Mouse (Mus musculus): ENCODE results near the gene Limd1. TPM values are rescaled to one million over a fixed set of nuclear protein-coding genes. Genes with fewer than 3 reads are reported as not detected.
"Not testable (repeated sequence)": the region's sequence is repeated elsewhere in the genome, so short reads cannot be mapped to it uniquely, and the experiment has no call there.

Limd1 gene
- 10 to 100 TPM in 1 of 2 experiments, 1 to 10 TPM in 1; 8.2 to 11.3 TPM for total RNA-seq (2021)
- long read RNA-seq, experiment 1, full-length matches to known transcripts = 5 of 11 reads
- long read RNA-seq, experiment 1, partial matches to known transcripts = 0 of 11 reads
- long read RNA-seq, experiment 1, other reads (novel, unspliced or antisense) = 6 of 11 reads
- long read RNA-seq, experiment 2, full-length matches to known transcripts = 11 of 31 reads
- long read RNA-seq, experiment 2, partial matches to known transcripts = 6 of 31 reads
- long read RNA-seq, experiment 2, other reads (novel, unspliced or antisense) = 14 of 31 reads

DNA sequence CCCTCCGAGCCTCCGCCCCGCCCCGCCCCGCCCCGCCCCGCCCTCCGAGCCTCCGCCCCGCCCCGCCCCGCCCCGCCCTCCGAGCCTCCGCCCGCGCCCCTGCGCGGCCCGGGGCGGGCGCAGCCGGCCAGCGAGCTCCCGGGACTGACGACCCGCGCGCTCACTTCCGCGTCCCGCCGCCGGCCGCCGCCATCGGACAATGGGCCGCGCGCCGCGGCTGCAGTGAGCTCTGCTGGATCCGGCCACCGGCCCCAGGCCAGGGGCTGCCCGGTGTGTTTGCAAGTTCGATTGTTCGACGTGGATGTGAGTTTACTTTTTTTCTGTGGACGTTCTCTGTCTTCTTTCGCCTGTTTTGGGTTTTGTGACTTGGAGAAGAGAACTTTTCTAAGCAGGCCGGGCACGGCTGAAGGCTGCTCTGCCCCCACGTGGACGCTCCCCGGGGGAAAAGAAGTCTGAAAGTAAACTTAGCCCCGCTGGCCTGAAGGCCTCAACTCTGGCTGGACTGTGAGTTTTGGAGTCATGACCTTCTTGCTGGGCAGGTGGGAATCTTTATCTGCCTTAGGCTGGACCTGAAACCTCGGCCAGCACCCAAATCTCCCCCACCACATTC lies at the start of gene Limd1:
TSS of gene Limd1 (plus strand) at position 121 of the 610 bp plus-strand sequence.
- DNase-seq (ENCODE audit: low spot score in 2 of 2) = peak; percentile 37 to 42

DNA sequence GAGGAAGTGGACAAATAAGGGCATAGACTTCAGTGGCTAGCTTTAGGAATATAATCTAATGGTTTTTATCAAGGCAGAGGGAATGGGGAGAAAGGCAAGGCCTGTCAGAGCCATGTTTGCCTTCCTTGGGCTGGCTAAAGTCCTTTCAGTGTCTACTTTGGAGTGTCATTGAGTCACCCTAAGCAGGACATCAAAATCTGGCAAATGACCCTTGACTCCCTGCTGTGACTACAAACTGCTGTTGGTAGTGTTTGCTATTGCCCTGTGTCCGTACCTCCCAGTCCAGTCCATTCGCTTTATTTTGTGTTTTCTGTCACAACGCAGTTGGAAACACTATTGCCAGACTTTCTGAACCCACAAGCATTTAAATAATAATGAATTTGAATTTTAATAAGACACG lies 48.6 kb upstream of the Limd1 start:
- DNase-seq (ENCODE audit: low spot score in 2 of 2) = no peak

DNA sequence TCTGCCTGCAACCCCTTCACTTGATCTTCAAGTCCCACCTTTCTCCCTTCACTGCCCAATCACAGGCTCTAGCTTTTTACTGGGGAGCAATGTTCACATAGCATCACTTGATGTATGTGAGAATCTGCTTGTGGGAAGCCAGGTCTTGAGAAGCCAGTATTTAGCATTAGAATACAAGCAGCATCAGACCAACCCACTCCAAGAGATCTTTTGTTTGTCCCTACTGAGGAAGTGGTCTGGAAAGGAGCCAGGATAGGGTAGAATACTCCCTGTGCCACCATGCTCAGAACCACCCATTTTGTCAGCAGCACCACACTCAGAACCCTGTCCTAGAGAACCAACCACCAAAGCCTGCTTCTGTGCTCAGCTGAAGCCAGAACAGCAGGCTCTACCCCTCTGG lies 47.5 kb upstream of the Limd1 start:
- no peak for DNase-seq (ENCODE audit: low spot score in 2 of 2)

DNA sequence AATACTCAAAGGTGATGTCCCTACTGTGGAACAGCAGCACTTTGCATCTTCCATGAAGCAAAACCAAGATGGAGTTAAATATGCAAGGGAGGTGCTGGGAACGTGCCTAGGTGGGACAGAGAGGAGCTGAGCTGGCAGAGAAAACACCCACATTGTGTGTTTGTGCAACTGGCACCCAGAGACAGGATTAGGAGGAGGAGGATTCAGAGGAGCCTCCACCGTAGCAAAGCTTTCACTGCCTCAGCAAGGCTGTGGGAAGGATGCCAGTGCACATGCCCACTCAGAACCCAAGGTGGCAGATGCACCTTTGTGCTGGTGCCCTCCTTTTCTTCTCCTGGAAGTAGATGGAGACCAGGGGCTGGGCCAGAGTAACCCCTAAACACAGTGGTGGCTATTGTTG lies 40.3 kb upstream of the Limd1 start:
- DNase-seq (ENCODE audit: low spot score in 2 of 2) = no peak

DNA sequence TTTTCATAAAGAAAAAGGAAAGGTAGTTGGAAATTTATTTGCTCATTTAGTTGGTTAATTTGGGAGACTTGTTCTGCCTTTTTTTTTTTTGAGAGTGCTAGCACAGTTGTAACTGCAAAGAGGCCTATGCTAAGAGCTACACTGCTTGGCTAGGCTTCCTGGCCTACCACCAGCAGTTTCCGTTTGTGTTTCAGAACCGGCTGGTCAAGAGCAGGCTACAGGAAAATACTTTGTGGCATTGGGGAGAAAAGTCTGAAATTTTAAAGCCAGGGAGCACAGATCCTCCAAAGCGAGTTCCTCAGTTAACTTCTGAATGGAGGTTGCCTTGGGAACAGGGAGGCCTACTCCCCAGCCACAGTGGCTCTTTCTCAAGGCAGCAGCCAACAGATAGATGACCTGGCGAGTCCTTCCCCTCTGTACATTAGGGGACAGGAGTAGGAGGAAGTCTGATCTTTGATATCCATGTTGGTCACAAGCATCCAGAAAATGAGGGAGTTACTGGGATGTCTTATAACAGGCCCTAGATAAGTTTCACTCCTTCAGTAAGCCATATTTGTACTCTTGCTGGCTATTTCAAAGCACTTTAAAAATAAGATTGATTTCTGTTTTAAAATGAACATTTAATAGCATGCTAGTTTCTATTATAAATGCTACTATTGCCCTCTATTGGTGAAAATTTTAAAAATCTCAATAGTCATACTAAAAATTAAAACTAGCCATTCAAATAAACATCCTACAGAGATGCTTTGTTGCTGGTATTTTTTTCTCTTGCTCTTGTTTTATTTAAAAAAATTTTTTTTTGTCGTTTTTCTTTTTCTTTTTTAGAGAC lies 38.1 kb upstream of the Limd1 start:
- DNase-seq (ENCODE audit: low spot score in 2 of 2) = peak in 1 of 2 experiments; percentile 24

DNA sequence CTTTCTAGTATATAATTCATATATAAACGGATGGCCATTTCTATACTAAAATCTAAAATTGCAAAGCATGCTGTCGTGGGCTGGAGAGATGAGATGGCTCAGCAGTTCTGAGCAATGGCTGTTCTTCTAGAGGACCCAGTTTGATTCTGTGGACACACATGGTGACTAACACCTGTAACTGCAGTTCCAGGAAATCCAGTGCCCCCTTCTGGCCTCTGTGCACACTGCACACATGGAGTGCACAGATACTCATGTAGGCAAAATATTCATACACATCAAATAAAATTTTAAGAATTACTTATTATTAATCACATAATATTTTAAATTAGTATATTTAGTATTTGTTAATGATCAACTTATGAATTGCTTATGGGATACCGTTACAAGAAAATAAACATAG lies 31.4 kb upstream of the Limd1 start:
- not testable (repeated sequence) for DNase-seq (ENCODE audit: low spot score in 2 of 2)

DNA sequence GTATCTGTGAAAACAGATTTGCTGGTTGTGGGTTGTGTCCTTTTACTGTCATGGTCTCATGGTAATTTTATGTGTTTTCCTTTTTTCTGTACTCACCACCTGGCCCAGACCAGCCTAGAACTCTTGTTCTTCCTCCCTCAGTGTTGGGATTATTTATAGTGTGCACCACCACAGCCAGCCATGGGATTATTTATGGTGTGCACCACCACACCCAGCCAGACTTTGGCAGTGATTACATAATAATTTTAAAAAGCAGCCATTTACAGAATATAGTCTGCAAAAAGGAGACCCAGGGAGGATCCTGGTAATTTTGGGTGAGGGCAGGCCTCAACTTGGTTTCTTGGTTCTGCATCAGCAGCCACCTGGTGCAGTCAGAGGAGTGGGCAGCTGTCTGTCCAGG lies 29.9 kb upstream of the Limd1 start:
- no peak for DNase-seq (ENCODE audit: low spot score in 2 of 2)

DNA sequence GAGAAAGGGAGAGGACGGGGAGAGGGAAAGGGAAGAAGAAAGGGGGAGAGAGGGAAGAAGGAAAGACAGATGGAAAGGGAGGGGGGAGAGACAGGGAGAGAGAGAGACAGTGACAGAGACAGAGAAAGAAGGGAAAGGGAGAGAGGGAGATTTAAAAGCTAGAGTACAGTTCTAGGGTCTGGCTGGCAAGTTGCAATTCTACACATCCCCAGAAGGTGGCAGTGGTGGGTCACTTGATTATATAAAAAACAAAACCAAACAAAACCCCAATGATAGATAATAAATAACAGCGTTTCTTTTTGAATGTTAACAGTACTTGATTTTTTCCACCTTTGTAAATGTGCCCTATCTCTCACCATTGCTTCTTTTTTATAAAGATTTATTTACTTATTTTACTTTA lies 28.3 kb upstream of the Limd1 start:
- DNase-seq (ENCODE audit: low spot score in 2 of 2) = peak; percentile 36 to 66

DNA sequence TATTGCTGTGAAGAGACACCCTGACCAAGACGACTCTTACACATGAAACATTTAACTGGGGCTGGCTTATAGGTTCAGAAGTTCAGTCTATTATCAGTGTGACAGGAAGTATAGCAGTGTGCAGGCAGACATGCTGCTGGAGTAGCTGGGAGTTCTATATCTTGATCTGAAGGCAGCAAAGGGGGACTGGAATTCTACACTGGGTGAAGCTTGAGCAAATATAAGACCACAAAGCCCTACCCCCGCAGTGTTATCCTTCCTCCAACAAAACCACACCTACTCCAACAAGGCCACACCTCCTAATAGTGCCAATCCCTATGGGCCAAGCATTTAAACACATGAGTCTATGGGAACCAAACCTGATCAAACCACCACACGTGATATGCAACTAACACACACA lies 26.7 kb upstream of the Limd1 start:
- no peak for DNase-seq (ENCODE audit: low spot score in 2 of 2)

DNA sequence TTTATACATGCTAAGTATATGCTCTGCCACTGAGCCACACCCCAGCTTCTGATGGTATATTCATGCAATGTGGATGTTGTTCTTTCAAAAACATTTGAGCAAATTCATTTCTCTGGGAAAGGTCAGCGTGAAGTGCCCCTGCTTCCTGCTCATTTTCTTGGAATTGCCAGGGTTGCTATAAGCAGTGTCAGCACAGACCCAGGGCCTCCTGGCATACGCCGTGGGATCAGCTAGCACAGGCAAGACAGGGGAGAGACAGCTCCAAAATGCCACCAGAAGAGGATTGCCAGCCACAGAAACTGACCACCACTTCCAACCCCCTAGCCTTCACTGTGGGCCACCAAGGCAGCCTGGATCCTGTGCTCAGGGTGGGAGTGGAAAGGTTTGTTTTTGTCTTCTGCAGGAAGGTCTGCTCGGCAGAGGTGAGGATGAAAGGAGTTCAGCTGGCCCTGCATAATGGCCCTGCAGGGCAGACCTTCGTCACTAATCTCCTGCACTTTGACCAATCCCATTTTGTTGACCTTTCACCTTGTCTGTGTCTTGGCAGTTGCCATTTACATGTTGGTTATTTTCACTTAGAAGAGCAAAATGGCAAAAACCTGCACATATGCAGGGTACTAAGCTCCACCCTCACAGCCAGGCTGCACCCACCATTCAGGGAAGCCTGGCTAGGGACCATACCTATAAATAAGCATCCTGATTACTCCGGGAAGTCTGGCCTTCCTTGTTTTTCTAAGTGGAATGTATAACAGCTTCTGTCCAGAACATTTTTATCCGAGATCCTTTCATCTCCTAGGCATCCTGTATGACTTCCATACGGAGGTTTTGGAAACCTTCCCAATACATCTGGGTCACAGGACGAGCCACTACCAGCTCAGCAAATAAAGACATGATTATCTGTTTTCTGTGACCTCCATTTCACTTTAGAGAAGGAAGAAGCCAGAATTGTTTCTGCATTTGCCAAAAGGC lies 21.6 kb upstream of the Limd1 start:
- no peak for DNase-seq (ENCODE audit: low spot score in 2 of 2)

DNA sequence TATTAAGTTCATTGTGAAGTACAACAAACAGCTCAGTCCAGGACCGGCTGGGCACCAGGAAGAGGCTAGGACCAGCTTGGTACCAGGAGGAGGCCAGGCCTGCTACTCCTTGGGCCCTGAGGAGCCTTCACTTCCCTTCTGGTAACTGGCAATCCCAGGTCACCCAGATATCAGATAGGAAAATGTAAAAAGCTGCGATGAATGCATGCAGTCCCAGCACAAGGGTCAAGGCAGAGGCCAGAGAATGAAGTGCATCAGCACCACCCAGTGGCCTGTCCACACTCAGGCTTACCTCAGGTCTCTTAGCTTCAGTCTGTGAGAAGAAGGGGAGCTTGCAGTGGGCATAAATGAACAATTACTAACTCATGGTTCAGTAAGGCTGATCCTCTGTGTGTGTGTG lies 20.9 kb upstream of the Limd1 start:
- no peak for DNase-seq (ENCODE audit: low spot score in 2 of 2)

DNA sequence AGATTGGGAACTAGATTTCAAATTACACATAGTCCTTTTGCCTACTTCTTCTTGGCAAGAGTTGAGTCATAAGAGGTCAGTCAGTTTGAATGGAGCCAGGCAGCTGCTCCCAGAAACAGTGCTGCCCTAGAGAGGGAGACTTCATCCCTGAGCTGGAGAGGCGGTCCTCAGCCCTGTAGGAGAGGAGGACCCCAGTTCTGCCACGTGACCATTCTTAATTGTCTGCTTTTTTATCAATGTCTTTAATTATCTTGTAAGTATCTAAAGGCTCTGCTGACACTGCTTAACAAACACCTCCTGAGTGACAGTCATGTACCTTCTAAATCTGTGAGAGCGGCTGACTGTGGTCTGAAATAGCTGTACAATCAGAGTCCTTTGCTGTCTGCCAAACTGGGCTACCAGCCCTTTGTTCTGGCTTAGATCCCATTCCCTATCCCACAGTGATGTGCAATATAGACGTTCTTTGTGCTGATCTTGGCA lies 11.3 kb upstream of the Limd1 start:
- peak; percentile 24 to 60 for DNase-seq (ENCODE audit: low spot score in 2 of 2)

DNA sequence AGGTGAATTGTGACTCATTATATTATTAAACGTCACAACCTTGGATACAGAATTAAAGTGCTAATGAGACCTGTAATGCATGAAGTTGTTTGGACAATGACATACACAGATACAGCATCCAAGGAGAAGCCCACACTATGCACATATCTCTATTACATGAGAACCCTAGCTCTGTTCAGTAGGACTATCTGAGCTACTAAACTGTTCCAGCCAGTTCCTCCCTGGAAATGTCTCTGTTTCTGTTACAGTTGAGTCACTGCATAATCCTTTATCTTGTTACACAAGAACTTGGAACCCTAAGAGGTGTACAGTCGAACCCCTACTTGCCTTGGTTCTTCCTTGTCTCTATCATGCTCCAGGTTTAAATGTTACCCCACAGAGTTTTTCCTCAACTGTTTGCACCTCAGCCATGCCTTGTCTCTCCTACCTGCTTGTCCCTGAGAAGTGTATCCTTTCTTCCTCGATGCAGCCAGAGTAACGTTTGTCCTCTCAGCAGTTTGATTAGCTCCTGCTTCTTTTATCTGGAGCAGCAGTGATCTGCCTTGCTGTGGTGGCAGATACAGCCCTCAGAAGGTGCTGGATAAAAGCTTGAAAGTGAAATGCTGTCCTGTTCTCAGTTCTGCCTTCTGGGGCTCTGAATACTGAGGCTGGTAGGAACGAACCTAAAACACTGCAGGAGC lies 10.0 kb upstream of the Limd1 start:
- no peak for DNase-seq (ENCODE audit: low spot score in 2 of 2)

DNA sequence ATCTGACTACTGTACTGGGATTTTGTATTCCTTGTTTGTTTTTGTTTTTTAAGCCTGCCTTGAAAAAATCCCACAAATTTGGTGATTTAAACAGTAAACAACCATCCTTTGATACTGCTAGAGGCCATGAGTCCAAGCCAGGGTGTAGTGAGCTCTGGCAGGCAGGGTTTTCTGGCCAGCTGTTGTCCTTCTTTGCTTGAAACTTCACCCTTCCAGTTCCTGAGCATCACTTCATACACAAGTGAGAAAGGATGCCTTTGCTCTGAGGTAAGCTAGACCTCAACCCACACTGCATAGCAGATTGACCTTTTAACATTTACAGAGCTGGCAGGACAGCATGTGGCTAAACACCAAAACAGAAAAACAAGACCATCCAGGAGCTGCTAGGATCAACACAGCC lies 9.4 kb upstream of the Limd1 start:
- no peak for DNase-seq (ENCODE audit: low spot score in 2 of 2)

DNA sequence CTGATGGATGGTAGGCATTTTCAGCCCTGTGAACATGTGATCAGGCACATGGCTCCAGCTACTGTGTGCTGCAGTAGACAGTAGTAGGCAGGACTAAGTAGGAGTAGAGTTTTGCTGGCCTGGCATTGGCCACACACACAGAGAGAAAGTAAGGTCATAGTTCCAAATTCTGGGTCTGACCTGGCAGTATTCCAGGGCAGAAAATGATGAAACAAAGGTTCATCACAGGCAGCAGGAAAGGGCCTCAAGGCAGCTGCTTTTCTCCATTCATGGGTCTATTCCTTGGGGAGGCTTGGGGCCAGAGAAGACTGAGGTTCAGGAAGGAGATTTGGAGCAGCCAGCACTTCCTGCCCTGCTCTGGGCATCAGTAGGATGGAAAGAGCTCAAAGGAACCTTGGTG lies 5.1 kb upstream of the Limd1 start:
- DNase-seq (ENCODE audit: low spot score in 2 of 2) = no peak

DNA sequence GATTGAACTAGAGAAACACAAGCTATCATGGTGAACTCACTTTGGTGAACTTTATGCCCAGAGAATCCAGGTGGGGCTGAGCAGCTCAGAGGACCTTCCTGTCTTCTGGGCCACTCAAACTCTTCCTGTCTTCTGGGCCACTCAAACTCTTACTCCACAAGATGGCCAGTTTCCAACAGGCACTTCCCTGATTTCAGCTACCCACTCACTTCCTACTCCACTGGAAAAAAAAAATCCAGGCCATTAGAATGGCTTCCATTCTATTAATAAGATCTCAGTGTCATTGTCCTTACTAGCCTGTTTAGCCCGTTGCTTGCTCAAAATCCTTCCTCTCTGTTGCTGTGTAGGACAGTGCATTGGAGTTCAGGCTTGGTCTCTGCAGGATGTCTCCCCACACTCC lies 2.9 kb upstream of the Limd1 start:
- no peak for DNase-seq (ENCODE audit: low spot score in 2 of 2)

DNA sequence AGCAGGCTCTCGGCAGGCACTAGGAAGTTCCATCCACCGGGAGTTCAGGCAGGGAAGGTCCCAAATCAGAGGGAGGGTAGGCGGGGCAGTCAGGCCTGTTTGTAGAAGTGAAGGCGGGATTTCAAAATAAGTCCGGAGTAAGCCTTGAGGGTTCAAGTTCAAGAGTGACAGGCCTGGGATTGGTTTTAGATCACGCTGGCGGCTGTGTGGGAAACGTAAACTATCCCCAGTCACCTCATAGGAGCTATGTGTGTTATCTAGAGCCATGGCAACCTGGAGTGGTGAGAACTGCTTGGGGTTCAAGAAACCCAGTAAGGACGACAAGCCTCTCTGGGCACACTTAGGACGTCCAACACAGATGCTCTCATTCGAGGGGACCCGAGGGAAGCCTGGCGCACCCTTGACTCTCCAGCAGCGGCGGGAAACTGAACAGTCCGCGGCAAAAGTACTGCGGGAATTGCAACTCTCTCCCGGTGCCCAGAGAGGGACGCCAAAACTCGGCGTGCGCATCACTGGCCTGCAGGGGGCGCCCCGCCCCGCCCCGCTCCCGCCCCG lies 398 bp upstream of the Limd1 start:
- no peak for DNase-seq (ENCODE audit: low spot score in 2 of 2)

DNA sequence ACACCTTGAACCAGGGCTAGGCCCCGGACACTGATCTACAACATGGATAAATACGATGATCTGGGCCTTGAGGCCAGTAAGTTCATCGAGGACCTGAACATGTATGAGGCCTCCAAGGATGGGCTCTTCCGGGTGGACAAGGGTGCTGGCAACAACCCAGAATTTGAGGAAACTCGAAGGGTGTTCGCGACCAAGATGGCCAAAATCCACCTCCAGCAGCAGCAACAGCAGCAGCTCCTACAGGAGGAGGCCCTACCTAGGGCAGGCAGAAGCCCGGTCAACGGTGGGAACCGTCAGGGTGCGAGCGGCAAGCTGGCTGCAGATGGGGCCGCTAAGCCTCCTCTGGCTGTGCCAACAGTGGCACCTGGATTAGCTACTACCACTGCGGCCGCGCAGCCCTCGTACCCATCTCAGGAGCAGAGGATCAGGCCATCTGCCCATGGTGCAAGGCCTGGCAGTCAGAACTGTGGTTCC lies 727 bp downstream of the Limd1 start:
- DNase-seq (ENCODE audit: low spot score in 2 of 2) = no peak

DNA sequence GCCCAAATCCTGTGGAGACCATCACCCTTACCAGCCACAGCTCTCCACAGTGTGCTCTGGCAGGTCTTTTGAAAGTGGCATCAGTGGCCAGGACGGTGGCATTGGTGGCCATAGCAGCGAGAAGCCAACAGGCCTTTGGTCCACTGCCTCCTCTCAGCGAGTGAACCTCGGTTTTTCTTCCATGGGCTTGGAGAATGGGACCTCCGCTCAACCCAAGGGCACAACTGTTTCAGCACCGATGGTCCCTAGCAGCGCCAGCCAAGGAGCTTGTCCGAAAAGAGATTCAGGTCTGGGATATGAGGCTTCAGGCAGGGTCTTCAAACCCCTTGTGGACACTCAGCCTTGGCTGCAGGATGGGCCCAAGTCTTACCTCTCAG lies 1.4 kb downstream of the Limd1 start:
- no peak for DNase-seq (ENCODE audit: low spot score in 2 of 2)
